In the genomic region with DNA sequence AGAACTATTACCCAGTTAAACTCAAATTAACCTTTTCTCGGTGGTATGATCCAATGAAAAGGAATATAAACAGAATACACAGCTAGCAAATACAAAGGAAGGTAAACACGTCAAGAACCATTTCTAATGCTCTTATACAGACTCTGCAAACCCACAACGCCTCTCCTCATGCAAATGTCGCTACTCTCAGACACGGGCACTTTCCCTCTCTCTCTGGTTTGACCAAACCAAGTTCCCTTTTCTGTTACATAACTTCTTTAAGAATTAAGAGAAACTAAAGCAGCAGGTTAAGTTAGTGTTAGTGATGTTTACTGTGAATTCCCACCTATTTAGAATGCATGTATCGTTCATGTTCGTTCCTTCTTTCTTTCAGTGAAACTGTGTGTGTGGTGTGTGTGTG, we compare ENCODE assay signal across 29 mouse cellular contexts. TPM values are rescaled to one million over a fixed set of nuclear protein-coding genes. Genes with fewer than 3 reads are reported as not detected.
DNase-seq lines count a peak whose midpoint lies in the region; ATAC-seq and TF ChIP-seq lines count a peak whose summit lies in the region.
"Had no signal": no experiment of that assay in that cellular context is flagged by ENCODE, and none has a peak within 500 bp of the region (broad histone marks: within the 10 kb centered on the region; RNA-seq: fewer than 3 reads in every experiment).

No protein-coding gene starts in this region.

- H3K9me3 ChIP-seq in forebrain, embryonic 13.5 days (replicated peaks), result no peaks in the 10 kb centered on the region
- H3K9me3 ChIP-seq in hindbrain, postnatal 0 days (ENCODE audit: low read length), result no peaks in the 10 kb centered on the region
- H3K9me3 ChIP-seq: embryonic facial prominence, embryonic 10.5 days; embryonic facial prominence, embryonic 13.5 days; forebrain, embryonic 12.5 days; G1E; heart, embryonic 10.5 days; heart, embryonic 13.5 days; hindbrain, embryonic 13.5 days had no signal

- H3K4me1 ChIP-seq in forebrain, embryonic 13.5 days, result no peaks in the 10 kb centered on the region
- H3K4me1 ChIP-seq in hindbrain, postnatal 0 days (ENCODE audit: insufficient read depth, low read length), result no peaks in the 10 kb centered on the region
- H3K4me1 ChIP-seq: embryonic facial prominence, embryonic 10.5 days; embryonic facial prominence, embryonic 13.5 days; forebrain, embryonic 12.5 days had no signal

- peaks cover 69% of the 10 kb centered on the region for H3K36me3 ChIP-seq in forebrain, embryonic 13.5 days (ENCODE audit: poor library complexity, severe bottlenecking)
- H3K36me3 ChIP-seq in hindbrain, postnatal 0 days (ENCODE audit: insufficient read depth, low read length), result peaks cover 30% of the 10 kb centered on the region

- TF ChIP-seq CTCF in hindbrain, postnatal 0 days (IDR thresholded peaks at IDR 0.05; ENCODE audit: low read depth), result no peak

- H3K27ac ChIP-seq in forebrain, embryonic 13.5 days, result no peak overlapping the region
- no peak overlapping the region for H3K27ac ChIP-seq in hindbrain, postnatal 0 days
- H3K27ac ChIP-seq: embryonic facial prominence, embryonic 10.5 days; embryonic facial prominence, embryonic 13.5 days; forebrain, embryonic 12.5 days; heart, embryonic 10.5 days; heart, embryonic 13.5 days; hindbrain, embryonic 13.5 days had no signal

- DNase-seq in spleen, postnatal 36 days (ENCODE audit: low spot score in 2 of 2), result peak; percentile 41 to 45
- DNase-seq in spleen, postnatal 14 days (ENCODE audit: low spot score in 2 of 2), result no peak
- no peak for DNase-seq in hindbrain, postnatal 0 days (ENCODE audit: low spot score)
- no peak for DNase-seq in testis, postnatal 14 days (ENCODE audit: low spot score)
- DNase-seq: adrenal gland, postnatal 14 days; cerebellum, adult 11 months; cerebellum, adult 2 months; cerebellum, adult 9-11 months; cerebellum, postnatal 25 days; embryo, embryonic 11 days; gastrocnemius, postnatal 10 days; gastrocnemius, postnatal 36 days; heart, adult 18-20 months; heart, postnatal 14 days; heart, postnatal 4 days had no signal

- H3K27me3 ChIP-seq in forebrain, embryonic 13.5 days, result no peaks in the 10 kb centered on the region
- H3K27me3 ChIP-seq in hindbrain, postnatal 0 days (ENCODE audit: insufficient read depth, low read length), result no peaks in the 10 kb centered on the region
- H3K27me3 ChIP-seq: embryonic facial prominence, embryonic 13.5 days; forebrain, embryonic 12.5 days; heart, embryonic 13.5 days; hindbrain, embryonic 13.5 days; Patski had no signal

- no peak overlapping the region for H3K9ac ChIP-seq in forebrain, embryonic 13.5 days
- no peak overlapping the region for H3K9ac ChIP-seq in hindbrain, postnatal 0 days (replicated peaks; ENCODE audit: low read length)
- H3K9ac ChIP-seq: embryonic facial prominence, embryonic 13.5 days; forebrain, embryonic 12.5 days; heart, embryonic 13.5 days; hindbrain, embryonic 13.5 days had no signal

- no peak overlapping the region for H3K4me3 ChIP-seq in forebrain, embryonic 13.5 days
- H3K4me3 ChIP-seq in hindbrain, postnatal 0 days (ENCODE audit: low read length), result no peak overlapping the region
- H3K4me3 ChIP-seq: embryonic facial prominence, embryonic 10.5 days; embryonic facial prominence, embryonic 13.5 days; erythroblast, embryonic 14.5 days; forebrain, embryonic 12.5 days; heart, embryonic 10.5 days; heart, embryonic 13.5 days; hindbrain, embryonic 13.5 days had no signal

- WGBS in forebrain, embryonic 13.5 days, result 92% methylated on average over 7 of the region's 7 CpGs
- 93% methylated on average over 7 of the region's 7 CpGs for whole genome bisulfite sequencing in hindbrain, postnatal 0 days

- ATAC-seq in common myeloid progenitor, adult 5-6 weeks (replicated peaks; ENCODE audit: low read depth, poor library complexity, severe bottlenecking), result peak; percentile 36; the same call in 1 of the 2 replicates
- ATAC-seq in megakaryocyte, adult 5-6 weeks (ENCODE audit: poor library complexity, severe bottlenecking), result peak; percentile 54
- ATAC-seq in forebrain, embryonic 13.5 days, result no peak
- no peak for ATAC-seq in hindbrain, postnatal 0 days
- ATAC-seq: forebrain, embryonic 16.5 days; intestine, postnatal 0 days; Patski had no signal

- no peak overlapping the region for H3K4me2 ChIP-seq in forebrain, embryonic 13.5 days
- H3K4me2 ChIP-seq in hindbrain, postnatal 0 days (ENCODE audit: low read depth, low read length), result no peak overlapping the region
- H3K4me2 ChIP-seq: embryonic facial prominence, embryonic 13.5 days; forebrain, embryonic 12.5 days; heart, embryonic 13.5 days; hindbrain, embryonic 13.5 days had no signal

RNA-seq across cellular contexts. Expression of a gene that starts 25.4 kb away (rescaled TPM):
- 26.9 and 37.2 TPM in 2 replicates for total RNA-seq in common myeloid progenitor, adult 5-6 weeks (2017)
- total RNA-seq in megakaryocyte, adult 5-6 weeks (2015), result 51.5 and 58.4 TPM in 2 replicates
- total RNA-seq in megakaryocyte, adult 5-6 weeks (2017), result 19.2 and 29.1 TPM in 2 replicates
- polyA plus RNA-seq in forebrain, embryonic 13.5 days (2015; fragmentation: Nextera tagmentation; extraction: Ambion mirVana), result 25.7 and 27.8 TPM in 2 replicates
- total RNA-seq in hindbrain, postnatal 0 days (2014; rRNA removed), result 15.4 and 16.8 TPM in 2 replicates
- polyA plus RNA-seq in hindbrain, postnatal 0 days (2015; fragmentation: Nextera tagmentation; extraction: Ambion mirVana), result 16.0 and 16.8 TPM in 2 replicates

RNA-seq across cellular contexts. Expression of a gene that starts 38.4 kb away (rescaled TPM):
- total RNA-seq in common myeloid progenitor, adult 5-6 weeks (2017), result 776 and 837 TPM in 2 replicates
- 695 and 733 TPM in 2 replicates for total RNA-seq in megakaryocyte, adult 5-6 weeks (2015)
- 791 and 806 TPM in 2 replicates for total RNA-seq in megakaryocyte, adult 5-6 weeks (2017)
- polyA plus RNA-seq in forebrain, embryonic 13.5 days (2015; fragmentation: Nextera tagmentation; extraction: Ambion mirVana), result 954 and 979 TPM in 2 replicates
- total RNA-seq in hindbrain, postnatal 0 days (2014; rRNA removed), result 185 and 217 TPM in 2 replicates
- 1,314 and 1,323 TPM in 2 replicates for polyA plus RNA-seq in hindbrain, postnatal 0 days (2015; fragmentation: Nextera tagmentation; extraction: Ambion mirVana)

Comparison
In these comparisons a context has a peak if more than half of its experiments do, and no peak if none do; other contexts are left out.
1. DNase-seq: peak in spleen, postnatal 36 days (2 of 2); none in spleen, postnatal 14 days (0 of 2), hindbrain, postnatal 0 days (single experiment) and testis, postnatal 14 days (single experiment).
2. ATAC-seq: peak in common myeloid progenitor, adult 5-6 weeks (single experiment) and megakaryocyte, adult 5-6 weeks (single experiment); none in forebrain, embryonic 13.5 days (single experiment) and hindbrain, postnatal 0 days (single experiment).